Mouse (Mus musculus) liver, postnatal 0 days (tissue): ENCODE results near the gene 1110051M20Rik. TPM values are rescaled to one million over a fixed set of nuclear protein-coding genes. Genes with fewer than 3 reads are reported as not detected.

Source experiments
- ATAC-seq: fragments of 200-750 bp; cut with Nextera tagmentation; 2 replicates; pipeline ENCODE4 v1.8.0; 2017; ENCODE audit warnings: mild to moderate bottlenecking, moderate library complexity
- DNase-seq: peaks from one replicate; pipeline ENCODE4 v3.0.0-alpha.2; 2016
- H3K27ac ChIP-seq: fragments of 300-500 bp; sonication (generic); 2 replicates; pipeline ENCODE4 v1.5.1; 2014; ENCODE audit warnings: antibody characterized with exemption, moderate library complexity, mild to moderate bottlenecking, low read depth
- H3K27me3 ChIP-seq: fragments of 300-500 bp; sonication (generic); 2 replicates; pipeline ENCODE4 v1.6.1; 2014; ENCODE audit warnings: low read length, control low read depth, mixed read lengths; ENCODE audit not compliant: insufficient read depth
- H3K36me3 ChIP-seq: fragments of 300-500 bp; sonication (generic); replicated peaks from 2 replicates; pipeline ENCODE4 v1.6.1; 2014; ENCODE audit warnings: mild to moderate bottlenecking, control low read depth, low read length, moderate library complexity, mixed read lengths; ENCODE audit not compliant: insufficient read depth
- H3K4me1 ChIP-seq: fragments of 300-500 bp; sonication (generic); 2 replicates; pipeline ENCODE4 v1.6.1; 2014; ENCODE audit warnings: antibody characterized with exemption, mild to moderate bottlenecking, control low read depth; ENCODE audit not compliant: insufficient read depth
- H3K4me2 ChIP-seq: fragments of 300-500 bp; sonication (generic); 2 replicates; pipeline ENCODE4 v1.6.1; 2014; ENCODE audit warnings: low read depth, mild to moderate bottlenecking, low read length, moderate library complexity, mixed read lengths
- H3K4me3 ChIP-seq: fragments of 300-500 bp; sonication (generic); 2 replicates; pipeline ENCODE4 v1.5.1; 2014; ENCODE audit warnings: low read depth, low read length
- H3K9ac ChIP-seq: fragments of 300-500 bp; sonication (generic); replicated peaks from 2 replicates; pipeline ENCODE4 v1.6.1; 2014; ENCODE audit warnings: mild to moderate bottlenecking, moderate library complexity
- H3K9me3 ChIP-seq: fragments of 300-500 bp; sonication (generic); 2 replicates; pipeline ENCODE4 v1.6.1; 2016; ENCODE audit warnings: mild to moderate bottlenecking, control low read depth, low read length, mixed read lengths
- CTCF ChIP-seq: sonication (generic); IDR thresholded peaks from 2 replicates; pipeline ENCODE4 v1.5.1; 2016; ENCODE audit warnings: antibody characterized with exemption, low read depth
- EP300 ChIP-seq: IDR thresholded peaks from 2 replicates; pipeline ENCODE4 v1.6.1; 2016; ENCODE audit warnings: antibody characterized with exemption, low read depth, mild to moderate bottlenecking
- WGBS: fragments of 180-500 bp; shearing (Covaris S2); extraction: QIAGEN DNeasy Blood & Tissue Kit; methylation state at CpG from one replicate; pipeline ENCODE4 v1.1.7; 2014; ENCODE audit not compliant: insufficient replicate concordance; 5-methylcytosine and 5-hydroxymethylcytosine counted together
- polyA plus RNA-seq: library from polyadenylated mRNA; unstranded; fragments of >200 nt; fragmentation: Nextera tagmentation; extraction: Ambion mirVana; gene quantifications from 2 replicates; pipeline ENCODE4 v1.2.1, GENCODE M21; 2015

1110051M20Rik gene
- polyA plus RNA-seq, 1 experiment from 2014 or later, result 5.5 TPM

DNA sequence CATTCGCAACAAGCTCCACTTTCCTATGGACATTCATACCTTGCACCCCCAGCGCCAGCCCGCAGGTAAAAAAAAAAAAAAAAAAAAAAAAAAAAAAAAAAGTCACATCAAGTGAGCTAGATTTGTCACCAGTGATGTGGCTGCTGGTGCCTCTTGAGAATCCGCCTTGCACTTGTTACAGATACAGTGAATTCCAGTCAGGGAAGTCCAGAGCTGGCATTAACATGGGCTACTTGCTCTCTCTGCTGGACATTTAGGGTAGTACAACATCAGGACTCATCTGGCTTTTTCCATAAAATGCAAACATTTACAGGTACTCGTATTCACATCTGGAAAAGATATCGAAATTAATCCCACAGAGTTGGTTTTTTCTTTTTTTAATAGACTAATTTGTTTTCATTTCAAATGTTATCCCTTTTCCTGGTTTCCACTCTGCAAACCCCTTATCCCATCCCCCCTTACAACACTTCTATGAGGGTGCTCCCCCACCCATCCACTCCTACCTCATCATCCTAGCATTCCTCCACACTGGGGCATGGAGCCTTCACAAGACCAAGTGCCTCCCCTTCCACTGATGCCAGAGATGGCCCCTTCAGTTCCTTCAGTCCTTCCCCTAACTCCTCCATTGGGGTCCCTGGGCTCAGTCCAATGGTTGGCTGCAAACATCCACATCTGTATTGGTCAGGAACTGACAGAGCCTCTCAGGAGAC lies 36.5 kb upstream of the 1110051M20Rik start:
- ATAC-seq (0 out of 2 replicates have a peak, but pooled peaks have one; percentile 38), DNase-seq (no peak)
- H3K4me3 ChIP-seq, result no peak overlapping the region
- no peaks in the 10 kb centered on the region for H3K27me3 ChIP-seq
- H3K36me3 ChIP-seq, result peaks cover 11% of the 10 kb centered on the region; the same call in 1 of the 2 replicates
- peaks cover 3% of the 10 kb centered on the region; the same call in 1 of the 2 replicates for H3K4me1 ChIP-seq
- WGBS, result 64% methylated on average over 6 of the region's 6 CpGs
- H3K9me3 ChIP-seq, result no peaks in the 10 kb centered on the region
- H3K27ac ChIP-seq, result no peak overlapping the region
- TF ChIP-seq CTCF, result peak; percentile 84
- TF ChIP-seq EP300, result no peak
- no peak overlapping the region for H3K4me2 ChIP-seq
- no peak overlapping the region for H3K9ac ChIP-seq

- no peak overlapping the region for H3K27ac ChIP-seq
- 91% methylated on average over 9 of the region's 9 CpGs for WGBS
- H3K27me3 ChIP-seq, result no peaks in the 10 kb centered on the region
- no peak overlapping the region for H3K4me3 ChIP-seq
- no peak for TF ChIP-seq EP300
- TF ChIP-seq CTCF, result no peak
- DNase-seq (no peak), ATAC-seq (no peak)
- peaks cover 11% of the 10 kb centered on the region; the same call in 1 of the 2 replicates for H3K36me3 ChIP-seq
- H3K4me2 ChIP-seq, result no peak overlapping the region
- H3K4me1 ChIP-seq, result peaks cover 3% of the 10 kb centered on the region; the same call in 1 of the 2 replicates
- no peak overlapping the region for H3K9ac ChIP-seq
- no peaks in the 10 kb centered on the region for H3K9me3 ChIP-seq
These were observed 35.9 kb upstream of the 1110051M20Rik start for GRCm38 (mm10) chr2:91480399-91480801.

- H3K36me3 ChIP-seq, result peaks cover 6% of the 10 kb centered on the region; the same call in 1 of the 2 replicates
- H3K4me3 ChIP-seq, result no peak overlapping the region
- H3K9me3 ChIP-seq, result no peaks in the 10 kb centered on the region
- H3K4me2 ChIP-seq, result peak overlapping the region; percentile 45
- H3K9ac ChIP-seq, result no peak overlapping the region
- DNase-seq (no peak), ATAC-seq (no peak)
- H3K27ac ChIP-seq, result no peak overlapping the region
- WGBS, result 67% methylated on average over 7 of the region's 7 CpGs
- no peaks in the 10 kb centered on the region for H3K27me3 ChIP-seq
- H3K4me1 ChIP-seq, result peaks cover 3% of the 10 kb centered on the region; the same call in 1 of the 2 replicates
- TF ChIP-seq EP300 (no peak), CTCF (no peak)
These were observed 32.3 kb upstream of the 1110051M20Rik start for GRCm38 (mm10) chr2:91476841-91477240.

- no peaks in the 10 kb centered on the region for H3K9me3 ChIP-seq
- 21% methylated on average over 17 of the region's 17 CpGs for WGBS
- DNase-seq (peak; percentile 39), ATAC-seq (peak; percentile 62; the same call in 1 of the 2 replicates)
- H3K4me2 ChIP-seq, result peak overlapping the region; percentile 45
- H3K27ac ChIP-seq, result peak overlapping the region; percentile 5; the same call in 1 of the 2 replicates
- no peaks in the 10 kb centered on the region for H3K27me3 ChIP-seq
- TF ChIP-seq CTCF (no peak), EP300 (no peak)
- peaks cover 3% of the 10 kb centered on the region; the same call in 1 of the 2 replicates for H3K4me1 ChIP-seq
- no peak overlapping the region for H3K9ac ChIP-seq
- H3K36me3 ChIP-seq, result peaks cover 6% of the 10 kb centered on the region; the same call in 1 of the 2 replicates
- no peak overlapping the region for H3K4me3 ChIP-seq
These were observed 31.8 kb upstream of the 1110051M20Rik start for GRCm38 (mm10) chr2:91476251-91476661.

GRCm38 (mm10) chr2:91475791-91476190 lies 31.3 kb upstream of the 1110051M20Rik start:
- Histone ChIP-seq H3K36me3 (peaks cover 6% of the 10 kb centered on the region; the same call in 1 of the 2 replicates), H3K27me3 (no peaks in the 10 kb centered on the region), H3K9ac (no peak overlapping the region), H3K4me2 (peak overlapping the region; percentile 45), H3K4me3 (no peak overlapping the region), H3K9me3 (no peaks in the 10 kb centered on the region), H3K27ac (no peak overlapping the region), H3K4me1 (peaks cover 3% of the 10 kb centered on the region; the same call in 1 of the 2 replicates)
- no peak for DNase-seq
- WGBS, result 64% methylated on average over 7 of the region's 7 CpGs
- no peak for ATAC-seq
- no peak for TF ChIP-seq EP300
- no peak for TF ChIP-seq CTCF

- no peak overlapping the region for H3K4me2 ChIP-seq
These were observed 29.9 kb upstream of the 1110051M20Rik start for GRCm38 (mm10) chr2:91474358-91474757.

More at GRCm38 (mm10) chr2:91474358-91474757, 29.9 kb upstream of the 1110051M20Rik start:
- ATAC-seq (no peak), DNase-seq (no peak)
- Histone ChIP-seq H3K9ac (no peak overlapping the region), H3K9me3 (no peaks in the 10 kb centered on the region), H3K36me3 (peaks cover 6% of the 10 kb centered on the region; the same call in 1 of the 2 replicates), H3K27ac (no peak overlapping the region), H3K4me1 (peaks cover 3% of the 10 kb centered on the region; the same call in 1 of the 2 replicates), H3K27me3 (no peaks in the 10 kb centered on the region), H3K4me3 (no peak overlapping the region)
- no peak for TF ChIP-seq EP300
- no peak for TF ChIP-seq CTCF
- WGBS, result 77% methylated on average over 12 of the region's 12 CpGs
